Mouse (Mus musculus) adrenal gland, adult 18-20 months (tissue): Measurements from ENCODE around the gene Etl4. TPM values are rescaled to one million over a fixed set of nuclear protein-coding genes. Genes with fewer than 3 reads are reported as not detected.
A peak's percentile ranks its signal among the peaks of the same experiment; 100 is the strongest.
"Not testable (repeated sequence)": the region's sequence is repeated elsewhere in the genome, so short reads cannot be mapped to it uniquely, and the experiment has no call there.

Experiments
- DNase-seq, 2 experiments: peaks; one replicate each; pipeline ENCODE4 v3.0.0; 2021 to 2022; ENCODE audit warnings: low spot score in 2 of 2
- total RNA-seq, 2 experiments: library from RNA; stranded (reverse); gene quantifications; 1 replicate in 1 of 2; 2 replicates in 1 of 2; pipeline ENCODE4 v1.2.3; 2021

Gene Etl4
- total RNA-seq, 2 experiments from 2014 or later = 19.7 to 21.2 TPM

DNA sequence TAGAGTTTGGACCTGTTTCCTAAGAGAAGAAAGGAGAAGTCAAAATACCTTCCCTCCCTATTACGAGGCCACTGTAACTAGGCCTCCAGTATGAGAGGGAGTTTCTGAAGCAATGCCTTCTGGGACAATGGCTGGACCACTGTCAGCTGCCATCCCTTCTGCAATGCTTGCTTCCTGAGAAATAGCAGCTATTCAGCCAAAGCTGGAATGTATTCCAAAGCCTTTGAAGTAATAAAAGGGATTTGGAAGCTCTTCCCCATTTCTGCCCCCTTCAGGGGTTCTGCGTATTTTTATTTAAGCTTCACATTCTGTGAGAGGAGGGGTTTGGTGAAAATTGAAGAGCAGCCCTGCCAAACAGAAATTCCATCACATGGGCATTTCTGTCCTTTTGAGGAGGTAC lies 730.1 kb downstream of the Etl4 start:
- DNase-seq = no peak

GRCm38 (mm10) chr2:20642818-20643217 lies 733.2 kb downstream of the Etl4 start:
- DNase-seq = no peak

GRCm38 (mm10) chr2:20649817-20650216 lies 740.2 kb downstream of the Etl4 start:
- DNase-seq = peak; percentile 19 to 33

GRCm38 (mm10) chr2:20653116-20653515 lies 743.5 kb downstream of the Etl4 start:
- no peak for DNase-seq

DNA sequence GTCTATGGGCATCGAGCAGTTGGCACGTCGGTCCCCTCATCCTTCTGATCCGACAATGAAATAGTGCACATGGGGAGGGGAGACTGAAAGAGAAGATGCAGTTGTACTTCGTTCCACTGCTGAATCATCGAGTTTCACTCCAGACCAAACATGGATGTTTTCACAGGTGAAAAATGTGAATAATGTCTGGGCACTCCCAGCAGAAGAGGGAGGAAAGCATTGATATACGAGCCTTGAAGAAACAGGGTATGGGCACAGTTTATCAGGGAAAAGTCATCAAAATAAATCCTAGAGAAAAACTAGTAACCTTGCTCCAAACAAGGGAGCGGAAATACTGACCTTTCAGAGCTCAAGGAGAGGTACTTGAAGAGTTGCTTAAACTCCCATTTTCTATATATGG lies 744.5 kb downstream of the Etl4 start:
- DNase-seq = no peak

DNA sequence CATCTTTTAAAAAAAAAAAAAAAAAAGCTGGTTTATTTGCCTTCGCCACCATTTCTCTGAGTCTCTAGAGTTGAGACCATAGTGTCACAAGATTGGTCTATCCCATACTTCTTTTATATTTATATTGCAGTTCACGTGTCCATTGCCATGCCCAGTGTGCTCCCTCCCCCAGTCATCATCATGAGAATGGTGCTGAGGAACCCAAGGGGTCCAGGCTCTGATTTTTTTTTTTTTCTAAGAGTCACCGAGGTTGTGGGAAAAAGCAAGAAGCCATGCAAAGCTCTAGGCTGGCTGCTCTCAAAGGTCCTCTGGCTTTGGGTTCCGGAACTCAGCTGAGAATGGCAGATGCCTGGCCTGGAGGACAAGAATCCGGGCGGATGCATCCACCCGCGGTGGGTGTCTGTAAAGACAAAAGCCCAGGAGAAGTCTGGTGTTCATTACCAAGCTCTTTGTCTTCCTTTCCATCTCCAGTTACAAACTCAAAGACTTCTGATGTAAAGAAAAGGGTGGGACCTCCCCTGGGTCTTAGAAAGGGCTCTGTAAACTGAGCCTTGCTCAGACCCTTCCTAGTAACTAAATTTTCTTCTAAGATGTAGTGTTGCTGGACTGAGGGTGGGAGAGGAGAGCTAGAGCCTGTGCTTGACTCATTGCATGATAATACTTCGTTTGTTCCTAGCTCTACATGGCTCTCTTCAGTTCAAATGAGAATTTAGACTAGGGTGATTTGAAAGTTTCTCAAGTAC lies 745.2 kb downstream of the Etl4 start:
- no peak for DNase-seq

DNA sequence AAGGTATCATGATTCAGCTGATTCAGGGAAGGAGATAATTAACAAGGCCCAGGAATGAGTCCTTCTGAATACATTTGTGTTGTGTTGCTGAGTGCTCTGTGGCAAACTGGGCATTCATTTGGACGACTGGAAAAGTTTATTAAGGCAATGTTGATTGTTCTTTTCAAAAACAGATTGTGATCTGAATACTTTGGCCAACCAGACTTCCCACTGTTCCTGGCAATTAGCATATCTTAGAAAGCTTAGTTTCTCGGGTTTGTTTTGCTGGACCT lies 745.7 kb downstream of the Etl4 start:
- no peak for DNase-seq

DNA sequence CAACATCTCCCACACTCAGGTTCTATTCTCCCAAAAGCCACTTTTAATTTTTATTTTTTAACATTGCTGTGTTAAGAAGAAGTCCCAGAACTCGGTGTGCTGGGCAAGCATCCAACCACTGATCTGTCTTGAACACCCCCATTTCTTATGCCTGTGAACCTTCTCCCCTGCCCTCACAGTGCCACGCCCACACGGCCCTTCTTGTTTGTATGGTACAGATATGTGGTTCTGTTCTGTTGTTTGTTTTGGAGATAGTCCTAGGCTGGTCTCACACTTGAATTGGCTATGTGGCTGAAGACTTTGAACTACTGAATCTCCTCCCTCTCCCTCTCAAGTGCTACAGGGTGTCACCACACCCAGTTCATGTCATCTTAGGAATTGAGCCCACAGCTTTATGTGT lies 748.3 kb downstream of the Etl4 start:
- DNase-seq = no peak

DNA sequence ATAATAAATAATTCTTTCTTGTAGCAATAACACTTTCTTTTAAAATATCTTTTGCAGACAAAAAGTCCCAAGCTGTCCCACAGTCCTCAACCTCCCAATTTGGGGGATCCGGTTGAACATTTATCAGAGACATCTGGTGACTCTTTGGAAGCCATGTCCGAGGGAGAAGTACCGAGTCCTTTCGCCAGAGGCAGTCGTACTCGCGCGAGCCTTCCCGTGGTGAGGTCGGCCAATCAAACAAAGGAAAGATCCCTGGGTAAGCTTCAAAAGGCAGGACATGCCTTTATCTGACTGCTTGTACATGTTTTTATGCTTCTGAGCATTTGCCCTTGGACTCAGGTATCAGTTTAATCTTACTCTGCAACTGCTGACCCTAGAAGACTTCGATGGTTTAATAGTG lies 752.3 kb downstream of the Etl4 start:
- DNase-seq = no peak

GRCm38 (mm10) chr2:20662696-20663095 lies 753.1 kb downstream of the Etl4 start:
- no peak for DNase-seq

- DNase-seq = no peak
These were observed 755.9 kb downstream of the Etl4 start for GRCm38 (mm10) chr2:20665309-20665971.

DNA sequence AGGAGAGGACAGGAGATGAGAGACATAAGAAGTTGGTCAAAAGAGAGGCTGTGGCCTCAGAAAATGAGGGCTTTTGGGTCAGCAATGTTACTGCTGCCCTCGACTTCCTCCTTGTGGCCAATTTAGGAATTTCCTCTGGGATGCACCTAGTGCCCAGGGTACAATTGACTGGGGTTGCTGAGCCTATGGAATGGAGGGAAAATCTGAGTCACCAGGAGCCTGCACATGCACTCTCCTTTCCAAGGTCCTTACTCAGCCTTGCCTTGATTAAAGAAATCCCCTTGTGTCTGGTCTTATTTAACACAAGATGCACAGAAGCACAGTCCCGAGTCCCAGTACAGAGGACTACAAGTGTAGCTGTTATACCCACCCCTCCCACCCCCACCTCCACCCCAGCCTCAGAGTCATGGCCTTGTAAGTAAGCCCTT lies 756.5 kb downstream of the Etl4 start:
- DNase-seq = peak; percentile 32 to 58

DNA sequence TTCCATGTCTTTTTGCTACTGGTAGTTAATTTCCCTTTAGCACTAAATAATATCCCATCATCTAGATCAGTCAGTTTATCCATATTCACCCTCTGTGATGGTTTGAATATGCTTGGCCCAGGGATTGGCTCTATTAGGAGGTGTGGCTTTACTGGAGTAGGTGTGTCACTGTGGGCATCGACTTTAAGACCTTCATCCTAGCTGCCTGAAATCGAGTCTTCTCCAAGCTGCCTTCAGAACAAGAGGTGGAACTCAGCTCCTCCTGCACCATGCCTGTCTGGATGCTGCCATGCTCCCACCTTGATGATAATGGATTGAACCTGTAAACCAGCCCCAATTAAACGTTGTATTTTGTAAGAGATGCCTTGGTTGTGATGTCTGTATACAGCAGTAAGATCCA lies 758.3 kb downstream of the Etl4 start:
- DNase-seq = no peak

GRCm38 (mm10) chr2:20668276-20669030 lies 758.9 kb downstream of the Etl4 start:
- not testable (repeated sequence) for DNase-seq

DNA sequence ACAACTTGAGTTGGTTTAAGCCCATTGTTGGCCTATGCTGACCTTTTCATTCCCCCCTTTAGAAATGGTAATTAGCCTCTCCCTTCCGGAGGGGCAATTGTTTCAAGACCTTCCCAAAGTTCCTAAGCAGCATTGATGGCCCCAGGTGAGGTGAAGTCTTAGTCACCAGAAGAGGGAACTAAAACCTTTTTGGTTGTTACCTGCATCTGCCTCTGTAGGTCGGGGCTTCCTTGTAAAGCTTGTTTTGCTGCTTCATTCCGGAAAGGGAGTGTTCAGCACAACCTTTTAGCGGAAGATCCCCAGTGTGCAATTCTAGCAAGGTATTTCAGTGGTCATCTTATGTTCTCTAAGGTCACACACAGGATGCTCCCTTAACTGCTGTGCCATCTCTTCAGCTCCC lies 759.8 kb downstream of the Etl4 start:
- no peak for DNase-seq

DNA sequence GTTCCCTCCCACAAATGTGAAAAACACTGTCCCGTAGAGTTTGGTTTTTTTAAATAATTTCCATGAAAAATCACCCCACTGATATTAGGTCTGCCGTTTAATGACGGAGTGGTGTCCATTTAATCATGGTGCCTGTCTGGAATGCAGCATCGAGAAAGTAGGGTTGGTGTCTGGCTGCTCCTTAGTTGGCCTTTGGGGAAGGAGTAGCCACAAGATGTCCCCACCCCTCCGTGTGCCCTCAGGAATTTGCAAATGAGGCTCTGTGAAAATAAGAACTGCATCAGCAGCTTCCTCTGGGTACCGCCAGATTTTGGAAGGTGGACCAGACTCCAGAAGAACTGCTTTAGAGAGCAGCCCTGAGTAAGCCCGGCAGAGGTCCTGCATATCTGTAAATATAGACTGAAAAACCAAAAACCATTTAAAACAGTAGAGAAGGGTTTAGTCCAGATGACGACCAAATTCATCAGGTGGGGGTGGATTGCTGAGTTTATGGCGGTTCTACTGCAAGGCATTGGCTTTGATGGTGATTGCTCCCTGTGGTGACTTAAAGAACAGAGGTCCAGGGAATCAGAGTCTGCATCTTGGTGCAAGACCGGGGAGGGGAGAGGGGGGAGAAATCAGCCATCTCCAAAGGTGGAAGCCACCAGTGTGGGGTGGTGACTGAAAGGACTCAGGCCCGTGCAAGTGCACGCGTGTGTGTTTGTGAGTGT lies 762.1 kb downstream of the Etl4 start:
- DNase-seq = no peak

- no peak for DNase-seq
These were observed 762.7 kb downstream of the Etl4 start for GRCm38 (mm10) chr2:20672281-20672680.

DNA sequence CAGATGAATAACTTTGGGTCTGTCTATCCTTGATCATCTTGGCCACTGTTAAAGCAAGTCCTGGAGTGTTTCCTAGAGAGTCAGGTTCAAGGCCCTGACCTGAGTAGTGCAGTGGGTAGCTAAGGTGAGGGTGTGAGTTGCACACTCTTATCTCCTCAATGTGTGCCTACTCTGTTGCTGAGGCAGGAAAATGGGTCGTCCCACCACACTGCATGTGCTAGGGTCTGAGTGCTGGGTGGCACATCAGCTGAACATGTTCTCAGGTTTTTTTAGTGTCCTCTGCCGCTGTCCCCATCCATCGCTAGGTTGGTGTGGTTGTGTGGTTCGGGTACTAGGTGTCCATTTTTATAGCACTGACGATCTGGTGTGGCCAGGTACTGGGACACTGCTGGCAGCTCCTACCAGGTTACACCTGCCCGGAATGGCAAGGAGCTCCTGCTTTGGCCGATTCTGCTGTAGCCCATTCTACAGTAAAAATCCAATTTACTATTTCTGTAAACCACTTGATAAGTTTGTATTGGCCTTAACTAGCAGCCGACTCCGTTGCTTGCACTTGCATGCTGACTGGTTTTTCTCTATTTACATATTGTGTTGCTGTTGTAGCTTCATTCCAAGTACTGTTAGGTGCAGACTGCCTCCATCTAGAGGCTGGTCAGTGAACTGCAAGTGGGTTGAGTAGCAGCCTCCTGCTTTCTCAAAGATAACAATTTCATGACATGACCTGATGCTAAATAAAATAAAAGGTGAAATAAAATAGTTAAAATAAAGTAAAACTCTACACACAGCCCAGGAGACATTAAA lies 763.4 kb downstream of the Etl4 start:
- peak; percentile 39 to 50 for DNase-seq

- no peak for DNase-seq
These were observed 766.8 kb downstream of the Etl4 start for GRCm38 (mm10) chr2:20676379-20676778.

DNA sequence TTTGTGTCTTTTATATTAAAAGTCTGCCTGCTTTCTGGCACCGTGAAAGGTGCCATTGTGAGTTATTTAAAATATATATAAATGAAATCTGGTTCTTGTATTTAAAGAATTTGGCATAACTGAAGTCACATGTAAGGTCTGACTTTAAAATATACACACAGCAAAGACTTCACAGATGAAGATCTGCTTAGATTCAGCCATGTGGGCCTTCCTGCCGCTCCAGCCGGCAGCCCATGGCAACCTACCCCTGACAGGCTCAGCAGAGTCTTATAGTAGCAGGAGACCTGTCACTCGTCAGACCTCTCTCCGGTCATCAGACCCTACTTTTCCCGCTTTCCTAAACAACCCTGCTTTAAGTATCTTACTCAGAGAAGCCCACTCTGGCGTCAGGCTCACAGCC lies 769.2 kb downstream of the Etl4 start:
- DNase-seq = no peak

- not testable (repeated sequence) for DNase-seq
These were observed 772.6 kb downstream of the Etl4 start for GRCm38 (mm10) chr2:20682203-20682602.
